Mouse (Mus musculus) naive thymus-derived CD4-positive, alpha-beta T cell, adult 2 months (primary cell): Measurements from ENCODE around the gene Kcnj8.
A peak's percentile ranks its signal among the peaks of the same experiment; 100 is the strongest.

Source experiments
- DNase-seq: peaks from one replicate; pipeline ENCODE4 v3.0.0-alpha.2; 2011; ENCODE audit warnings: low read depth

Gene Kcnj8

GRCm38 (mm10) chr6:142571055-142571618, at the start of gene Kcnj8:
TSS of gene Kcnj8 (minus strand) at chr6:142571614.
- peak; percentile 43 for DNase-seq

- no peak for DNase-seq
These were observed 45.2 kb upstream of the Kcnj8 start for GRCm38 (mm10) chr6:142616659-142617058.

DNA sequence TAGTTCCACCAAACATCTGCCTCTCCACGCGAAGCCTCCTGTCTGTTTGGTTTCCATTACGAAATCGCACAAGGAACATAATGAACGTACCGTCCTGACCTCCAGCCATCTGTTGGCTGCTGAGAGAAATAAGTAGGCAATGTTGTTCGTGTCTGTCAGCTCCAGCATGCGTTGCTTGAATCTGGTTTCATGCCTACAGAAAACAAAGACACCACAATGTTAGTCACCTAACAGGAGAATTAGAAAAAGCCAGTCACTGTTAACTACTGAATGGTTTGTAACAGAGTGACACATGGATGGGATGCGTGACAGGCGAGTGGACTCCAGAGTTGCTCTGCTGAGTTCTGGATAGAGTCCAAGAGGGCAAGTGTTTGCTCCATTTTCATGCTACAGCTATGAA, 42.9 kb upstream of the Kcnj8 start:
- no peak for DNase-seq

GRCm38 (mm10) chr6:142612366-142612765, 41.0 kb upstream of the Kcnj8 start:
- no peak for DNase-seq

- no peak for DNase-seq
These were observed 38.3 kb upstream of the Kcnj8 start for GRCm38 (mm10) chr6:142609401-142610373.

GRCm38 (mm10) chr6:142607080-142607479, 35.7 kb upstream of the Kcnj8 start:
- no peak for DNase-seq

GRCm38 (mm10) chr6:142602772-142603171, 31.4 kb upstream of the Kcnj8 start:
- no peak for DNase-seq

DNA sequence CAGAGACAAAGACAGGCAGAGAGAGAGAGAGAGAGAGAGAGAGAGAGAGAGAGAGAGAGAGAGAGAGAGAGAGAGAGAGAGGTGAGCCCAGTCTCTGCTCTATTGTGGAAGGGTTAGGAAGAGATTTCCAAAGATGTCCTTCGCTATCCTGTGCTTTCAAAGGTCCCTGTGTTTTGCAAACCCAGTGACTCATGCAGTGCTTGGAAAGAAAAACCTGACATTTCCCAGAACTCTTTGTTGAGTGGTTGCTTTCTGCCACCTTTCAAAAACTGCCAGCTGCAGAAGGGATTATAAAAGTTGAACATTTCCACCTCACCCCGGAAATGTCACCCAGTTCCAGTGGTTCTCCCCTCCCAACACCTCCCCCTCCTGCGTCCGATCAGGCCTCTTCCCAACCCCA, 7.4 kb upstream of the Kcnj8 start:
- DNase-seq = no peak

GRCm38 (mm10) chr6:142577801-142578200, 6.4 kb upstream of the Kcnj8 start:
- no peak for DNase-seq

DNA sequence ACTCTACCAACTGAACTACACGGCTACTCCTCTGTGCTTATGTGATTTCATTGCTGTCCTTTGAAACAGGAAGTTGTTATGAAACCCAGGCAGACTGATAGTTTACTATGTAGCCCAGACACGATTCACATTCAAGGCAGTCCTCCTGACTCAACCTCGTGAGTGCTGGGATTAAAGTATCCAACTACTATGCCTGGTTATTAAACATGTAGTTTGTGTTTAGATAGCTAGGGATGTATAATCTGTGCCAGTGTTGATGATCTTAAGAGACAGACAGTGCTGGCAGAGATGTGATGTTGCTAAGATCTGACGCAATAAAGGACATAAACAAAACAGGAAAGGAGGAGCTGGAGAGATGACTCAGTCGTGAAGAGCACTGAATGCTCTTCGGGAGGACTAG, 1.5 kb upstream of the Kcnj8 start:
- DNase-seq = peak; percentile 56

- peak; percentile 35 for DNase-seq
These were observed 381 bp upstream of the Kcnj8 start for GRCm38 (mm10) chr6:142571629-142572360.

DNA sequence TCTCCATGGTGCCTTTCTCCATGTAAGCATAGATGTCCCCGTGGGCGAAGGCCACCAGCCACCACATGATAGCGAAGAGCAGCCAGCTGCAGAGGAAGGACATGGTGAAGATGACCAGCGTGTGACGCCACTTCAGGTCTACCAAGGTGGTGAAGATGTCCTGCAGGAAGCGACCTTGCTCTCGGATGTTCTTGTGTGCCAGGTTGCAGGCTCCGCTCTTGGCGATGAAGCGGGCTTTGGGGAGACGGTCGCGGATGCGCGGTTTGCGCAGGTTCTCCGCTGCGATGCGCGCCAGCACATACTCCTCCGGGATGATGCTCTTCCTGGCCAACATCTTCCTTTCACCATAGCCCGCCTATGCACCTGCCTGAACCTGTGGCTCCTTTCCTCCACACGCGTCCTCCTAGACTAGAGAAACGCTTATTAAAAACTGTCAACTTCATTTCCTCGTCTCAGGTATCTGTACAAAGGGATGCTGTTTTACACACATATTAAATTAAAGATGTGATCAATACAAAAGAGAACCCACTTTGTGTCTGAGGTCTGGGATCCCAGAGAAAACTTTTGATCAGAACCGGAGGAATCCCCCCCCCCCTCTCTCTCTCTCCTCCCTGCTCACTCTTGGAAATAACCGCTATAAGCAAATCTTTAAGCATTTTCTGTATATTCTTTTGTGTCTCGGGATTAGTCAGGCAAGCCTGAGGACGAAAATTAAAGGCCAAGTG, 1.2 kb downstream of the Kcnj8 start:
- peak; percentile 18 for DNase-seq

GRCm38 (mm10) chr6:142568713-142569357, 2.6 kb downstream of the Kcnj8 start:
- DNase-seq = no peak

DNA sequence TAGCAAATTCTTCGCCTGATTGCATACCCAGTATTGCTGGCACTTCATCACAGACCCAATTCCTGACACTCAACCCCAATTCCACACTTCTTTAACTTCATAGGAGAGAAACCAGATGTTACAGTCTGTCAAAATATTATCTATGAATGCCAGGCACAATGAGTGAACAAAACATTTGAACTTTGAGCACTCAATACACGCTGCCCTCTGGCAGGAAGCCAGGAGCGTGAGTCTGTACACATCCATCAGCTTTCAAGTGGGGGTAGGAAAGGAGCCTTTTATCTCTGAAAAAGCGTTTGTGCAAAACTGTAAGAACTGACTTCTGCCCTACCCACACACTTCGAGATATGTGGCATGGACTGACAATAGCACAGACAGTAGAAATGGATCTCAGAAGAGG, 4.0 kb downstream of the Kcnj8 start:
- DNase-seq = peak; percentile 72

GRCm38 (mm10) chr6:142564746-142565145, 6.7 kb downstream of the Kcnj8 start:
- no peak for DNase-seq

GRCm38 (mm10) chr6:142561151-142561550, 10.3 kb downstream of the Kcnj8 start:
- peak; percentile 47 for DNase-seq

GRCm38 (mm10) chr6:142558772-142559679, 12.4 kb downstream of the Kcnj8 start:
- DNase-seq = no peak

- no peak for DNase-seq
These were observed 13.3 kb downstream of the Kcnj8 start for GRCm38 (mm10) chr6:142558076-142558475.

- DNase-seq = no peak
These were observed 15.4 kb downstream of the Kcnj8 start for GRCm38 (mm10) chr6:142555988-142556387.

DNA sequence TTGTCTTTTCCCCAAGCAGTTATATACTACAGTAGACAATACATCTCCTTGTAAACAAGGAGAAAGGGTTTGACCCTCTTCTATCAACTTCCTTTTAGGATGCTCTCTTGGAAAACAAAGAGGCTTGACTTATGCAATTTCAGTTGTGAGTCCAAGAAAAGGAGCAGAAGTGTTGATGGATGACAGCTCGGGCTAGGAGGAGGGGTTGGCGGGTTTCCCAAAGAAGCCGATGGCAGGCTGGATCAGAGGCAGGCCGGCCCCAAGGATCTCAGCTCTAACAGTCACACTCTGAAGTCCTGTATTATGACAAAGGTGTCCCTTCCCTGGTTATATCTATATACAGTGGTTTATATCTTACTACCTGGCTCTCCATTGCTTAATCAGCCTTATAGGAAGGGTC, 19.9 kb downstream of the Kcnj8 start:
- DNase-seq = no peak
